Mouse (Mus musculus) midbrain, embryonic 15.5 days (tissue): ENCODE measurements at regions not wholly inside any gene's neighbourhood (a gene's known extent, or its start where the extent isn't known, plus 50 kb on each side); places are given as distances from the start of the nearest gene placed in this dataset.

Experiments
- ATAC-seq: fragments of 200-750 bp; cut with Nextera tagmentation; replicated peaks from 2 replicates; pipeline ENCODE4 v1.8.0; 2017; ENCODE audit warnings: moderate TSS enrichment
- H3K27ac ChIP-seq: fragments of 300-500 bp; sonication (generic); 2 replicates; pipeline ENCODE4 v1.5.1; 2015; ENCODE audit warnings: mild to moderate bottlenecking, inconsistent platforms
- H3K27me3 ChIP-seq: fragments of 300-500 bp; sonication (generic); replicated peaks from 2 replicates; pipeline ENCODE4 v1.6.1; 2015; ENCODE audit warnings: inconsistent platforms
- H3K36me3 ChIP-seq: fragments of 300-500 bp; sonication (generic); replicated peaks from 2 replicates; pipeline ENCODE4 v1.6.1; 2015; ENCODE audit warnings: inconsistent platforms
- H3K4me1 ChIP-seq: fragments of 300-500 bp; sonication (generic); 2 replicates; pipeline ENCODE4 v1.6.1; 2015; ENCODE audit warnings: inconsistent platforms
- H3K4me2 ChIP-seq: fragments of 300-500 bp; sonication (generic); 2 replicates; pipeline ENCODE4 v1.6.1; 2015; ENCODE audit warnings: inconsistent platforms, mild to moderate bottlenecking, moderate library complexity
- H3K4me3 ChIP-seq: fragments of 300-500 bp; sonication (generic); 2 replicates; pipeline ENCODE4 v1.5.1; 2015; ENCODE audit warnings: mild to moderate bottlenecking, inconsistent platforms
- H3K9ac ChIP-seq: fragments of 300-500 bp; sonication (generic); 2 replicates; pipeline ENCODE4 v1.6.1; 2015; ENCODE audit warnings: mild to moderate bottlenecking, inconsistent platforms
- H3K9me3 ChIP-seq: fragments of 300-500 bp; sonication (generic); 2 replicates; pipeline ENCODE4 v1.6.1; 2016; ENCODE audit warnings: inconsistent platforms
- WGBS: fragments of 180-500 bp; shearing (Covaris S2); methylation state at CpG from one replicate; pipeline ENCODE4 v1.1.7; 2015; ENCODE audit warnings: mixed read lengths; 5-methylcytosine and 5-hydroxymethylcytosine counted together

- 90% methylated on average over 6 of the region's 6 CpGs for WGBS
- Histone ChIP-seq H3K4me3 (no peak overlapping the region), H3K4me1 (no peaks in the 10 kb centered on the region), H3K27ac (no peak overlapping the region), H3K9me3 (no peaks in the 10 kb centered on the region), H3K27me3 (no peaks in the 10 kb centered on the region), H3K9ac (no peak overlapping the region), H3K36me3 (no peaks in the 10 kb centered on the region), H3K4me2 (no peak overlapping the region)
- ATAC-seq, result no peak
Measured at GRCm38 (mm10) chr17:79798361-79798760, 83.5 kb upstream of the Cyp1b1 start.

GRCm38 (mm10) chr17:79790166-79790565 lies 75.3 kb upstream of the Cyp1b1 start:
- ATAC-seq, result no peak
- H3K4me3 ChIP-seq, result no peak overlapping the region
- 82% methylated on average over 7 of the region's 7 CpGs for WGBS

GRCm38 (mm10) chr17:79787201-79787600 lies 72.3 kb upstream of the Cyp1b1 start:
- Histone ChIP-seq H3K4me3 (no peak overlapping the region), H3K9me3 (no peaks in the 10 kb centered on the region), H3K36me3 (no peaks in the 10 kb centered on the region), H3K9ac (no peak overlapping the region), H3K27me3 (no peaks in the 10 kb centered on the region), H3K4me1 (no peaks in the 10 kb centered on the region), H3K4me2 (no peak overlapping the region), H3K27ac (no peak overlapping the region)
- no peak for ATAC-seq
- 90% methylated on average over 2 of the region's 2 CpGs for WGBS

More at GRCm38 (mm10) chr17:79790166-79790565, 75.3 kb upstream of the Cyp1b1 start:
- no peak overlapping the region for H3K4me2 ChIP-seq
- H3K27me3 ChIP-seq, result no peaks in the 10 kb centered on the region
- no peaks in the 10 kb centered on the region for H3K36me3 ChIP-seq
- H3K4me1 ChIP-seq, result no peaks in the 10 kb centered on the region
- H3K9ac ChIP-seq, result no peak overlapping the region
- H3K27ac ChIP-seq, result no peak overlapping the region
- H3K9me3 ChIP-seq, result no peaks in the 10 kb centered on the region

- H3K4me2 ChIP-seq, result no peak overlapping the region
- H3K27me3 ChIP-seq, result no peaks in the 10 kb centered on the region
- 83% methylated on average over 5 of the region's 5 CpGs for WGBS
- no peaks in the 10 kb centered on the region for H3K9me3 ChIP-seq
- no peak for ATAC-seq
- H3K36me3 ChIP-seq, result no peaks in the 10 kb centered on the region
- H3K4me3 ChIP-seq, result no peak overlapping the region
- H3K27ac ChIP-seq, result no peak overlapping the region
- no peaks in the 10 kb centered on the region for H3K4me1 ChIP-seq
- no peak overlapping the region for H3K9ac ChIP-seq
Measured at GRCm38 (mm10) chr17:79786691-79787090, 71.8 kb upstream of the Cyp1b1 start.

DNA sequence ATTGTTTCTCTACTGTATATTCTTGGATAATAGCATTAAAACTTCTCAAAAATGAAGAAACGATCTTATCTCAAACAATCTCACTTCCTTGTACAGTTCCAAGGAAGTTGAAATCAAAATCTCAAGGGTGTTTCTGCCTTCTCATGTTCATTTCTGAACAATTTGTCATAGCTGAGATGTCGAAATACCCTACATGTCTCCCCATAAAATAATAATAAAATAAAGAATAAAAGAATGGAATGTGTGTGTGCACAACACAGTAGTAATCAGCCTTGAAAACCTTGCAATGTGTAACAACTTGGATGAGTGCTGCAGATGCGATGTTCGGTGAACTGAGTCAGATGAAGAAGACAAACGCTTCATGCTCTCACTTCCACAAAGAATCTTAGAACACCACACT lies 71.4 kb upstream of the Cyp1b1 start:
- no peak overlapping the region for H3K9ac ChIP-seq
- H3K27me3 ChIP-seq, result no peaks in the 10 kb centered on the region
- H3K36me3 ChIP-seq, result no peaks in the 10 kb centered on the region
- no peak for ATAC-seq
- H3K9me3 ChIP-seq, result no peaks in the 10 kb centered on the region
- no peak overlapping the region for H3K4me2 ChIP-seq
- no peak overlapping the region for H3K27ac ChIP-seq
- H3K4me1 ChIP-seq, result no peaks in the 10 kb centered on the region
- 91% methylated on average over 5 of the region's 5 CpGs for WGBS
- H3K4me3 ChIP-seq, result no peak overlapping the region

DNA sequence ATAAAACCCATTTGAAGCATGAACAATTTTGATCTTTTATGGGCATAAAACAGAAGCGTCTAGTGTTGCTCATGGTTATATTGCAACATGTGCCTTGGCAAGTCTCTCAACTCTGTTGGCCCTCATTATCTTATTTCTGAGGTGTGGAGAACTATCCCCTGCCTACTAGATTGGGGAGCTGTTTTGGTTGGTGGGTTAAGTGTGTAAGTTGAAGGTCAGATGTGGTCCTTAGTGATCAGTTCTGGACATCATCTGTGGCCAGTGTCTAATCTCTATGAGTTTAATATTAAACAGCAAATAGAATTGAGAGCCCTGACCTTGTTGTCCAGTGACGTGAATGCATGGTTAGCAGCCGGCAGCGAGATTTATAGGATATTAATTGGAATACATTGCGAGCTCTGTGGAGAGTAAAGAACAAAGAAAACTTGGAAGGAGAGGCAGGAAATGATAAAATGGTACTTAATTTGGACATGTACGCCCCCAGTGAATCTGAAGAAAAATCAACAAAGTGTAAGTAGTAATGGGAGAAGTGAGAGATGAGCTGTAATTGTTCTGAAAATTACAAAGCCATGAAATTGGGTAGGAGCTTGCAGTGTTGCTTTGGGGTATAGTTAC lies 69.5 kb upstream of the Cyp1b1 start:
- H3K36me3 ChIP-seq, result no peaks in the 10 kb centered on the region
- no peak overlapping the region for H3K27ac ChIP-seq
- no peak overlapping the region for H3K9ac ChIP-seq
- H3K4me2 ChIP-seq, result no peak overlapping the region
- no peak overlapping the region for H3K4me3 ChIP-seq
- H3K9me3 ChIP-seq, result no peaks in the 10 kb centered on the region
- H3K4me1 ChIP-seq, result no peaks in the 10 kb centered on the region
- no peak for ATAC-seq
- WGBS, result 94% methylated on average over 6 of the region's 6 CpGs
- no peaks in the 10 kb centered on the region for H3K27me3 ChIP-seq

GRCm38 (mm10) chr17:79781733-79782663 lies 67.1 kb upstream of the Cyp1b1 start:
- ATAC-seq, result no peak
- no peaks in the 10 kb centered on the region for H3K9me3 ChIP-seq
- H3K27ac ChIP-seq, result no peak overlapping the region
- no peak overlapping the region for H3K9ac ChIP-seq
- H3K4me2 ChIP-seq, result no peak overlapping the region
- H3K4me3 ChIP-seq, result no peak overlapping the region
- H3K4me1 ChIP-seq, result no peaks in the 10 kb centered on the region
- WGBS, result 91% methylated on average over 13 of the region's 13 CpGs
- H3K36me3 ChIP-seq, result no peaks in the 10 kb centered on the region
- H3K27me3 ChIP-seq, result no peaks in the 10 kb centered on the region

GRCm38 (mm10) chr17:79781262-79781661 lies 66.4 kb upstream of the Cyp1b1 start:
- no peaks in the 10 kb centered on the region for H3K36me3 ChIP-seq
- H3K27me3 ChIP-seq, result no peaks in the 10 kb centered on the region
- no peak overlapping the region for H3K9ac ChIP-seq
- no peak overlapping the region for H3K4me3 ChIP-seq
- 92% methylated on average over 2 of the region's 2 CpGs for WGBS
- H3K9me3 ChIP-seq, result no peaks in the 10 kb centered on the region
- no peak overlapping the region for H3K4me2 ChIP-seq
- no peak for ATAC-seq
- H3K27ac ChIP-seq, result no peak overlapping the region
- no peaks in the 10 kb centered on the region for H3K4me1 ChIP-seq

DNA sequence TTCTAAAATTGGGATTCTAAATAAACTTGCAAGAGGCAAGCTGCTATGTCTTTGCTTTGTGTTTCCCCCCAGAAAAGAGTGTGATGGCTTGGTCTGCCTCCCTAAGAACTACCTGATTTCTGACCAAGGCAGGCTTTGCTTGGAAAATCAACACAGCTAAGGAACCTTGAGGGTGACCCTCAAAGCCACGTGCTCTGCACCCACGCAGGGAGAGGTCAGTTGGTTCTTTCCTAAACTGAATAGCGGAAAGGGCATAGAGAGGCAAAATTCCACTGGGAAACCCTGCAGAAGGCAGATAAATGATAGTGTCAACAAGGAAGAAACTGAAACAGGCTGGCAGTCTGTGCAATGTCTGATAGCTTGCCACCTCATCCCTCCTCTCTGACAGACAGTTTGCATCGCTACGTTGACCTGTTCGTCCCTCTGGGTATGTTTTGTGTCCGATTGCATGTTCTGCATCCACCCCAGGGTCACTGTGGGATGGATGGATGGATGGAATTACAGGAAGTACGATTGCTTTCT lies 63.1 kb upstream of the Cyp1b1 start:
- ATAC-seq, result no peak
- H3K4me1 ChIP-seq, result no peaks in the 10 kb centered on the region

GRCm38 (mm10) chr17:79776177-79776576 lies 61.3 kb upstream of the Cyp1b1 start:
- no peak overlapping the region for H3K4me3 ChIP-seq
- H3K4me2 ChIP-seq, result no peak overlapping the region
- peaks cover 4% of the 10 kb centered on the region for H3K4me1 ChIP-seq
- H3K27ac ChIP-seq, result no peak overlapping the region
- no peak for ATAC-seq
- no peak overlapping the region for H3K9ac ChIP-seq
- H3K27me3 ChIP-seq, result no peaks in the 10 kb centered on the region
- no peaks in the 10 kb centered on the region for H3K9me3 ChIP-seq
- WGBS, result 90% methylated on average over 4 of the region's 4 CpGs
- H3K36me3 ChIP-seq, result no peaks in the 10 kb centered on the region

More for the DNA sequence above, 63.1 kb upstream of the Cyp1b1 start:
- H3K4me3 ChIP-seq, result no peak overlapping the region
- H3K27me3 ChIP-seq, result no peaks in the 10 kb centered on the region
- H3K36me3 ChIP-seq, result no peaks in the 10 kb centered on the region
- 83% methylated on average over 8 of the region's 8 CpGs for WGBS
- no peak overlapping the region for H3K27ac ChIP-seq
- no peak overlapping the region for H3K4me2 ChIP-seq
- H3K9me3 ChIP-seq, result no peaks in the 10 kb centered on the region
- H3K9ac ChIP-seq, result no peak overlapping the region

DNA sequence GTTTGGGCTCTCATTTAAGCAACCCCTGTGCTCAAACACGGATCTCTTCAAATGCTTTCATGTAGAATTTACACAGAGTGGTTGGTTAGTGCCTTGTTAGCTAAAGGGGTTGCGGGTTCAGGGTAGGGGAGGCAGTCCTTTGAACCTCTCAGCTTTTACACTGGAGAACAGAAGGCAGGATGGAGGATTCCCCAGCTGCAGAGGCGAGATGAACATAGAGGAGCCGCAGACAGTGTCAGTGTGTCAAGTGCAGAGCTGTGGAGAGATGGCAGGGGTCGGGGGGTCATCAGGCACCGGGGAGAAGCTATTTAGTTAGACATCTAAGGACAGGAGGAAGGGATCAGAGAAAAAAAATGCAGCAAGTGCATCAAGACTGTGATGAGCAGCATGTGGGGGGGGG lies 60.4 kb upstream of the Cyp1b1 start:
- Histone ChIP-seq H3K27ac (no peak overlapping the region), H3K36me3 (no peaks in the 10 kb centered on the region), H3K9me3 (no peaks in the 10 kb centered on the region), H3K4me2 (no peak overlapping the region), H3K4me1 (peaks cover 4% of the 10 kb centered on the region), H3K27me3 (no peaks in the 10 kb centered on the region), H3K9ac (no peak overlapping the region), H3K4me3 (no peak overlapping the region)
- 54% methylated on average over 6 of the region's 6 CpGs for WGBS
- peak; percentile 63 for ATAC-seq

DNA sequence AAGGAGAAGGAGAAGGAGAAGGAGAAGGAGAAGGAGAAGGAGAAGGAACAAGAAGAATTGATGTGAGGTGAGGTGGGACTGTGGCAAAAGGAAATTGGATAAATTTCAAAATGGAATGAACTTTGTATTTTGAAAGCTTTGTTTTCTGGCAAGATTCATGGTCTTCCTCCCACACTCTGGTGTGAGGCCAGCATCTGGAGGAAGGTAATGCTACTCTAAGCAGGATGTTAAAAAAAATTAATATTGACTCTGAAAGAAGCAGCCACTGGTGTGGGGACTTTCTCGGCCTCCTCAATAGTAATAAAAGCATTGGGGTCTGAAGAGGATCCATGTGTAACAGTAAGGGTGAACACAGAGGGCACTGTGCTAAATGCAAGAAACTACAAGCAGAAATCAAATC lies 59.4 kb upstream of the Cyp1b1 start:
- H3K4me3 ChIP-seq, result no peak overlapping the region
- H3K9ac ChIP-seq, result no peak overlapping the region
- peaks cover 4% of the 10 kb centered on the region for H3K4me1 ChIP-seq
- no peak for ATAC-seq
- no peaks in the 10 kb centered on the region for H3K27me3 ChIP-seq
- WGBS, result 84% methylated on average over 1 of the region's 1 CpGs
- H3K36me3 ChIP-seq, result no peaks in the 10 kb centered on the region
- H3K27ac ChIP-seq, result no peak overlapping the region
- no peaks in the 10 kb centered on the region for H3K9me3 ChIP-seq
- H3K4me2 ChIP-seq, result no peak overlapping the region
